ENCODE assay signal across 1 mouse cellular context in the genomic region with DNA sequence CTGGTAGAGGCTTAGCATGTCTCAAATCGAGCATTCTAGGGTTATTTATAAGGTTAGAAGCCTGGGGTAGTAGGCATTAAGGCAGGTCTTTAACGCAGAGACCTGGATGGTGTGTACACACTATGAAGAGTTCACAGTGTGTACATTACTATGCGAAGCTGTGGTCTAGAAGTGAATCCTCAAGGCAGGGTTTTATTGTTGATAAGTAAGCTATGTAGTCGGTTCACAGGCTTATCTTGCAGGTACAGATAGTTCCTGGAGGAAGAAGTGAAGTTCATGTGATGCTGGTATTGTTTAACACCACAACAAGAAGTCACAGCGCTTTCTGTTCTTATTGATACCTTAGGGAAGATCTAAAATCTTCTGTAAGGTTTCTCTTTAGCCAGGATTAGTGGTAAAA.
TF ChIP-seq lines count a peak whose summit lies in the region.

No protein-coding gene starts in this region.

TF ChIP-seq in MEL, 35 proteins besides CTCF, POLR2A, EP300 and RAD21 (continued from another document):
- TF ChIP-seq TBP (IDR thresholded peaks at IDR 0.05; ENCODE audit: low read depth, low read length) (no peak), NELFE (IDR thresholded peaks at IDR 0.05; ENCODE audit: low read depth, low read length) (no peak), E2F4 (IDR thresholded peaks at IDR 0.05; ENCODE audit: borderline replicate concordance, low read depth, low read length) (no peak), POLR2AphosphoS2 (IDR thresholded peaks at IDR 0.05; ENCODE audit: low read length) (no peak), MXI1 (IDR thresholded peaks at IDR 0.05; ENCODE audit: low read depth, low read length) (no peak), HCFC1 (IDR thresholded peaks at IDR 0.05; ENCODE audit: low read depth, low read length) (no peak), USF2 (IDR thresholded peaks at IDR 0.05; ENCODE audit: borderline replicate concordance in 1 of 2, insufficient read depth in 1 of 2, low read depth in 1 of 2, low read length in 2 of 2) (no peak), ZC3H11A (IDR thresholded peaks at IDR 0.05; ENCODE audit: low read depth, low read length) (no peak), MAFK (IDR thresholded peaks at IDR 0.05; ENCODE audit: borderline replicate concordance, low read depth, low read length) (no peak), UBTF (IDR thresholded peaks at IDR 0.05; ENCODE audit: borderline replicate concordance, insufficient read depth, low read depth, low read length) (no peak)
